ENCODE assay signal across 14 mouse cellular contexts in genomic region chr6:113988521-113988920, GRCm38 (mm10). TPM values are rescaled to one million over a fixed set of nuclear protein-coding genes. Genes with fewer than 3 reads are reported as not detected.
"Had no signal": no experiment of that assay in that cellular context is flagged by ENCODE, and none has a peak within 500 bp of the region (broad histone marks: within the 10 kb centered on the region; RNA-seq: fewer than 3 reads in every experiment).

No protein-coding gene starts in this region.

- DNase-seq: gastrocnemius, postnatal 14 days; gastrocnemius, postnatal 36 days; heart, adult 11 months; heart, adult 2 months; heart, postnatal 14 days; heart, postnatal 36 days; kidney, adult 11 months; kidney, adult 2 months; kidney, adult 9 months; kidney, postnatal 14 days; kidney, postnatal 36 days; layer of hippocampus, adult 9-11 months; layer of hippocampus, postnatal 36 days had no signal

RNA-seq across cellular contexts. Expression of gene Atp2b2, which starts 53.9 kb away (rescaled TPM):
- total RNA-seq: hematopoietic stem cell, adult 5-6 weeks had no signal
